Mouse (Mus musculus) effector memory CD4-positive, alpha-beta T cell, adult 5 months (primary cell): ENCODE data around the gene 4930522H14Rik. TPM values are rescaled to one million over a fixed set of nuclear protein-coding genes. Genes with fewer than 3 reads are reported as not detected.

Source experiments
- polyA plus RNA-seq: library from polyadenylated mRNA; unstranded; fragments of 100-300 nt; shearing (Covaris generic); gene quantifications from one replicate; pipeline ENCODE4 v1.2.1, GENCODE M21; 2017

The 4930522H14Rik gene
- polyA plus RNA-seq, result not detected

DNA sequence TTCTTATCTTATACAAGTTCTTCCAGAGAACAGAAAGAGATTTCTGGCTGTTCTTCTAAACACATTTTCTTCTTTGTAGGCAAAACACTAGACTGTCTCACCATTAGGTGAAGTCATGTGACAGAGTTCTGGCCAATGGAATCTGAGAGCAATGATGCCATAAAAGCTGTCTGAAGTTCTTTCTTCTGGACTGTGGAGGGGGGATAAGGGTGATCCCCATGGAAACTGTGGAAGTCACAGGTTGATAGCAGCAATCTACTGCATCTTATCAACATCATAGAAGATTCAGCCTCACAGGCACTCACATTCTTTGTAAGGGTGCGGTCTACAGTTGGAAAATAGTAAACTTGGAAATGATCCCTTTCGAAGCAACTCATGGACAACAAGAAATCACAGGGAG lies at the start of gene 4930522H14Rik:
Gene 4930522H14Rik, minus strand, starts transcription at position 187 of the 400 bp plus-strand sequence.

DNA sequence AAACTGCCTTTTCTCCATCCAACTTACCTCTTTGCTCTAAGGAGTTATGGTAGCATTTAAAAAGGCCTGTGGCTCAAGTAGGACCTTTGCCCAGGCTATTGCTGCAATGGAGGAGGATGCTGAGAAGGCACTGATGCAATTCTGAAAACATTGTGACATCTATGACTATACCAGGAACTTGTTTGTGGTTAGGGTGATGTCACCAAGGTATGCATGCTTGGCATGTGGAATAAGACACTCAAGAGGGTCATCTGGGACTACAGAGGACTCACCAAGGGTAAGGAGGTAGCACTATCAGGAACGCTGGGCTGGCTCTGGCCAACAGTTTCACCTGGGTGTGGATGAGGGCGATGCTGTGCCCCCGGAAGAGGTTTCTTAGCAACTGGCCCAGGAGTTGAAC lies 46.5 kb downstream of the 4930522H14Rik start, which contains the start of gene Rnf11:
Gene Rnf11, minus strand, starts transcription at position 108 of the 400 bp plus-strand sequence.

Other genes starting within 250 kb of the 4930522H14Rik start
- not detected for gene Ttc39a, start 124.7 kb downstream of the 4930522H14Rik start, polyA plus RNA-seq
- gene Rnf11, start 46.6 kb downstream of the 4930522H14Rik start, polyA plus RNA-seq, result 65.6 TPM
- 4.9 TPM for gene Cdkn2c, start 135.9 kb upstream of the 4930522H14Rik start, polyA plus RNA-seq
- gene Faf1, start 145.3 kb upstream of the 4930522H14Rik start, polyA plus RNA-seq, result 38.3 TPM